Mouse (Mus musculus): ENCODE results near the gene Rtl4. TPM values are rescaled to one million over a fixed set of nuclear protein-coding genes. Genes with fewer than 3 reads are reported as not detected.

Rtl4 gene
- not detected for total RNA-seq (2021)

GRCm38 (mm10) chrX:144688207-144689118 lies at the start of gene Rtl4:
TSS of gene Rtl4 (plus strand) at chrX:144688907.
- intact Hi-C loops (cut with DNase I) = no loop called here

GRCm38 (mm10) chrX:144644756-144645155 lies 44.0 kb upstream of the Rtl4 start:
- no peak for DNase-seq
- intact Hi-C loops (cut with DNase I) = no loop called here

More at GRCm38 (mm10) chrX:144688207-144689118, at the start of gene Rtl4:
- no peak for DNase-seq

DNA sequence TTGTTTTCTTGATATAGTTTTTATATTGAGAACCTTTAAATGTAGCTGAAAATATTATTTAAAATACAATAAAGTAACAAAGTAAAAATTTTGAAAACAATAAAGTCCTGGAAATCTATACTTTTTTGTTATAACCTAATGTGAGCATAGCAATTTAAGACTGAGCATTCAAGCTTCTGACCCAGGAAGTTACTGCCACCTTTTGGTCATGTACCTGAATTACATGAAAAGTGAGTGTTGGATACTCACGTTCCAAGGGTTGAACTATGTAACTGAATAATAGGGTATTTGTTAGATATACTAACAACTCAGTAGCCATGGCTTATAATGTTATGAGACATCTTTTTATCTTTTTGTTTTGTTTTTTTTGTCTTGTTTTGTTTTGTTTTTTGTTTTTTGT lies 43.3 kb upstream of the Rtl4 start:
- intact Hi-C loops (cut with DNase I) = no loop called here
- no peak for DNase-seq

GRCm38 (mm10) chrX:144652196-144652595 lies 36.5 kb upstream of the Rtl4 start:
- no peak for DNase-seq
- intact Hi-C loops (cut with DNase I) = no loop called here

- intact Hi-C loops (cut with DNase I) = no loop called here
- no peak for DNase-seq
Observed at GRCm38 (mm10) chrX:144687742-144688141, 965 bp upstream of the Rtl4 start.

DNA sequence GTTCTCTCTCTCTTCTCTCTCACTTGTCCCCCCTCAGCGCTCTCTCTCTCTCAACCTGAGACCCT lies 733 bp upstream of the Rtl4 start, which contains the start of gene Trpc5:
Gene Trpc5, minus strand, starts transcription at position 39 of the 65 bp plus-strand sequence.
- intact Hi-C loops (cut with DNase I) = no loop called here
- no peak for DNase-seq

DNA sequence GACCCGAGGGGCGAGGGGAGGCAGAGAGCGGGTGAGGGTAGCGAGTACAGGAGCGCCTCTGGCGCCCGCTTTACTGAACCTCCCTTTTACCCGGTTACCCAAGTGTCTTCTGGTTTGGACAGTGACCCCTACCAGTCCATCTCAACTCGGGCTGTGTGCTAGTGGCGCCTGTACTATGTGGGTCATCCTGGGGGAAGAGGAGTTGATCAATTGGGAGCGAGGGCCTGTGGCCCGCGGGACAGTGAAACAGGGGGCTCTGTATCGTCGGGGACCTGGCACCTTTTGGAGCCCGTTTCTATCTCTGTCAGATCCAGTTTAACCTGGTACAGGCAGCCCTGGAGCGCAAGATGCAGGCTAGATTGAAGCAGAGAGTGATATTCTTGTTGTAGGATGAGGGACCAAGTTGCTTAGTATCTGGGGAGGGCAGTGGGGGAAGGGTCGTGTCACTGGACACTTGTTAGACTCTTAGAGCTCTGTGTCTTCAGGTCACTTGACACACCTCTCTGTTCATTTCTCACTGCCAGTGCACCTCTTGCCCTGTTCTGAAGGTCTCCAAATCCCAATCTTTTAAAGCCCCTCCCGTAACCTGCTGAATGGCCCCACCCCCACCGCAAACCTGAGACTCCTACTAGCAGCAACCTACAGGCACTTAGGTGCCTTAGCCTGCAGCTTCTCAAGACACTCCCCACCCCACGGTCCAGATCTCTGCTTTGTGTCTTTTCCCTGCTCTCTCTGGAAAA lies 582 bp downstream of the Rtl4 start:
- intact Hi-C loops (cut with DNase I) = no loop called here

GRCm38 (mm10) chrX:144689859-144690181 lies 1.1 kb downstream of the Rtl4 start:
- no peak for DNase-seq
- intact Hi-C loops (cut with DNase I) = no loop called here

More for the DNA sequence above, 582 bp downstream of the Rtl4 start:
- DNase-seq = no peak

DNA sequence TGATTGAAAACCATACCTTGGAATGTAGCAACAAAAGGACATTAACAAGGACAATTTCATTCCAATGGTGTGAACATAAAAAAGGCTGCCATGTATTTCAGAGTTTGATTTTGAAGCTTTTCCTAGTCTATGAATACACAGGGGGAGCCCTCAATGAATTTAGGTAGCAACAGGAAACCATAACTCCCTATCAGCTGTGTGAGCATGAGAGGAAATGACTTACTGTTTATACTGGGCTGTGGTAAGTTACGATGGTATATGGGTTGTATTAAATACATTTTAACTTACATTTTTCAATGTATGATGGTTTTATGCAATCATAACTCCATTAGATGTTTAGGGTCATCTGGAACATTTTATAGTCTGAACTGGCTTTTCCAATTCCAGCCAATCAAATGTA lies 27.6 kb downstream of the Rtl4 start:
- DNase-seq = no peak
- intact Hi-C loops (cut with DNase I) = no loop called here

GRCm38 (mm10) chrX:144747528-144748049 lies 58.9 kb downstream of the Rtl4 start:
- DNase-seq = no peak
- intact Hi-C loops (cut with DNase I) = no loop called here

- no peak for DNase-seq
- intact Hi-C loops (cut with DNase I) = no loop called here
Observed at GRCm38 (mm10) chrX:144986980-144987379, 298.3 kb downstream of the Rtl4 start.

DNA sequence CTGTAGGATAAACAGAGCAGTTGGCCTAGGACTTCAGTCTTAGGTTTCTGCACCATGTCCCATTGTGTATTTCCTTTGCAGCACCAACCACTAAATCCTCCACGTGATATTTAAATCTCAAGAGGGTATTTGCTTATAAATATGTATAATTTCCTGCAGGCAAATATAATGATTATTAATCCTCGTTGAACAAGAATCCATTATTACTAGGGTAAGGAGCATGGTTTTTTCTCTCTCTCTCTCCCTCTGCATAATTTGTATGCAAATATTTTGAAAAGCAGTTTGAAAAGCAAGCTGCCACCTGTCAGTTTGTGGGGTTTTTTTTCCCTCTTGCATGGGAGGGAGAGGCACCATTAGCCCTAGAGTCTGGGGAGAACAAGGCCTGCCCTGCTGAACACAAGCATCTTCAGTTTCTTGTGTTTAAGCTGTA lies 376.8 kb downstream of the Rtl4 start:
- intact Hi-C loops (cut with DNase I) = no loop called here
- DNase-seq = no peak

DNA sequence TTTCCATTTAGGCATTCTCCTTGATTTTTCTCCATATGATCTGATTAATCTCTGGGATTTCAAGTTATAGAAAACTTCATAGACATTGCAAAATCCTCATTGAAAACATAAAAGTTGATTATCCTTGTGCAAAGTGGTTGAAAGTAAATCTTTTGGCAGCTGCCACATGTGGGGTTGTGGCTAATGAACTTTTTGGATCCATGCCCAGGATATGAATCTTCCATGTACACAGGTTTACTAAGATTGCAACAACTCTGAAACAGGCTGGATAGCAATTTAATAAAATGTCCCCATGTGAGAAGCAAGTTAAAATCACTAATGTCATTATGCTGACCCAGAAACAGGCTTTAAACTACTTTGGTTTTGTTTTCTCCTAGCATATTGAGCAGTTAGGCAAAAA lies 401.1 kb downstream of the Rtl4 start:
- intact Hi-C loops (cut with DNase I) = no loop called here
- no peak for DNase-seq

- intact Hi-C loops (cut with DNase I) = no loop called here
- no peak for DNase-seq
Observed at GRCm38 (mm10) chrX:145090360-145090759, 401.7 kb downstream of the Rtl4 start.

GRCm38 (mm10) chrX:145090964-145091363 lies 402.3 kb downstream of the Rtl4 start:
- no peak for DNase-seq
- intact Hi-C loops (cut with DNase I) = no loop called here

Small RNA genes lying within 50 kb of the gene (microRNA-seq; reads per million reads assigned to microRNA genes)
- 0 reads per million in 2 experiments for gene Mir3472 (ENCODE audit: borderline number of aligned reads in 2 of 2)

Other genes with a start within 250 kb of the Rtl4 start
- not detected for gene Trpc5os, start 232.3 kb upstream of the Rtl4 start, total RNA-seq (2021)
- not detected for gene Trpc5, start 727 bp upstream of the Rtl4 start, total RNA-seq (2021)